Mouse (Mus musculus) MEL (cell line): ENCODE results near the gene Spatc1l. TPM values are rescaled to one million over a fixed set of nuclear protein-coding genes. Genes with fewer than 3 reads are reported as not detected.

Experiments used
- DNase-seq: peaks from one replicate; pipeline ENCODE4 v3.0.0; 2011; ENCODE audit warnings: low read depth, low spot score
- H3K27ac ChIP-seq: 2 replicates; pipeline ENCODE4 v1.5.1; 2012; ENCODE audit warnings: low read depth, mild to moderate bottlenecking, control low read depth, low read length, moderate library complexity; ENCODE audit not compliant: control insufficient read depth
- H3K27me3 ChIP-seq, 2 experiments: fragments of 150-350 bp in 1 of 2; sonication (generic) in 1 of 2; 2 replicates each; pipeline ENCODE4 v1.6.1; 2012; ENCODE audit warnings: low read length in 2 of 2, mild to moderate bottlenecking in 2 of 2, improper control_type of control experiment in 1 of 2, moderate library complexity in 1 of 2; ENCODE audit not compliant: insufficient read depth in 2 of 2, control insufficient read depth in 1 of 2
- H3K36me3 ChIP-seq, 2 experiments: 2 replicates each; pipeline ENCODE4 v1.6.1; 2012 to 2014; ENCODE audit warnings: low read length in 2 of 2, improper control_type of control experiment in 1 of 2, inconsistent platforms in 1 of 2, mild to moderate bottlenecking in 1 of 2; ENCODE audit not compliant: insufficient read depth in 2 of 2, control insufficient read depth in 1 of 2
- H3K4me1 ChIP-seq, 2 experiments: fragments of 150-350 bp in 1 of 2; sonication (generic) in 1 of 2; 2 replicates each; pipeline ENCODE4 v1.6.1; 2012; ENCODE audit warnings: low read length in 2 of 2, improper control_type of control experiment in 1 of 2, mild to moderate bottlenecking in 1 of 2; ENCODE audit not compliant: insufficient read depth in 2 of 2, control insufficient read depth in 1 of 2
- H3K4me3 ChIP-seq, 2 experiments: fragments of 150-350 bp in 1 of 2; sonication (generic) in 1 of 2; 2 replicates each; pipeline ENCODE4 v1.5.1; 2012; ENCODE audit warnings: low read depth in 2 of 2, low read length in 2 of 2, mild to moderate bottlenecking in 2 of 2, moderate library complexity in 2 of 2, control low read depth in 1 of 2, improper control_type of control experiment in 1 of 2; ENCODE audit not compliant: control insufficient read depth in 1 of 2, insufficient read depth in 1 of 2
- H3K79me2 ChIP-seq: 2 replicates; pipeline ENCODE4 v1.6.1; 2012; ENCODE audit warnings: mild to moderate bottlenecking, low read length, moderate library complexity; ENCODE audit not compliant: control insufficient read depth, poor library complexity, insufficient read depth
- H3K9ac ChIP-seq: 2 replicates; pipeline ENCODE4 v1.6.1; 2012; ENCODE audit warnings: low read depth, mild to moderate bottlenecking, control low read depth, low read length, moderate library complexity; ENCODE audit not compliant: control insufficient read depth, poor library complexity, severe bottlenecking
- H3K9me3 ChIP-seq: fragments of 150-350 bp; sonication (generic); replicated peaks from 2 replicates; pipeline ENCODE4 v1.6.1; 2012; ENCODE audit warnings: mild to moderate bottlenecking, low read length, improper control_type of control experiment, moderate library complexity; ENCODE audit not compliant: insufficient read depth
- BHLHE40 ChIP-seq: IDR thresholded peaks from 2 replicates; pipeline ENCODE4 v1.6.1; 2012; ENCODE audit warnings: low read depth, mild to moderate bottlenecking, inconsistent platforms, low read length, improper control_type of control experiment, borderline replicate concordance
- CHD2 ChIP-seq: IDR thresholded peaks from 2 replicates; pipeline ENCODE4 v1.6.1; 2011; ENCODE audit warnings: low read length, improper control_type of control experiment
- ETS1 ChIP-seq: IDR thresholded peaks from 2 replicates; pipeline ENCODE4 v1.6.1; 2012; ENCODE audit warnings: low read depth, mild to moderate bottlenecking, inconsistent platforms, low read length, improper control_type of control experiment, moderate library complexity
- GATA1 ChIP-seq: IDR thresholded peaks from 2 replicates; pipeline ENCODE4 v1.6.1; 2011; ENCODE audit warnings: low read depth, low read length, improper control_type of control experiment
- MAFK ChIP-seq: IDR thresholded peaks from 2 replicates; pipeline ENCODE4 v1.6.1; 2011; ENCODE audit warnings: low read depth, mild to moderate bottlenecking, low read length, improper control_type of control experiment, borderline replicate concordance
- MAZ ChIP-seq: IDR thresholded peaks from 2 replicates; pipeline ENCODE4 v1.6.1; 2012; ENCODE audit warnings: low read depth, mild to moderate bottlenecking, inconsistent platforms, low read length, improper control_type of control experiment
- MXI1 ChIP-seq: IDR thresholded peaks from 2 replicates; pipeline ENCODE4 v1.6.1; 2011; ENCODE audit warnings: mild to moderate bottlenecking, low read depth, low read length, improper control_type of control experiment
- MYB ChIP-seq: IDR thresholded peaks from 2 replicates; pipeline ENCODE4 v1.6.1; 2011; ENCODE audit warnings: mild to moderate bottlenecking, low read depth, low read length, improper control_type of control experiment
- POLR2A ChIP-seq, 2 experiments: IDR thresholded peaks; 2 replicates each; pipeline ENCODE4 v1.6.1; 2011 to 2012; ENCODE audit warnings: low read length in 2 of 2, mild to moderate bottlenecking in 2 of 2, control low read depth in 1 of 2, improper control_type of control experiment in 1 of 2, low read depth in 1 of 2, moderate library complexity in 1 of 2; ENCODE audit not compliant: control insufficient read depth in 1 of 2, insufficient read depth in 1 of 2, poor library complexity in 1 of 2
- POLR2AphosphoS5 ChIP-seq: IDR thresholded peaks from 2 replicates; pipeline ENCODE4 v1.6.1; 2012; ENCODE audit warnings: low read depth, borderline replicate concordance, mild to moderate bottlenecking, inconsistent platforms, low read length, moderate library complexity, mixed read lengths
- SIN3A ChIP-seq: IDR thresholded peaks from 2 replicates; pipeline ENCODE4 v1.6.1; 2012; ENCODE audit warnings: low read length, improper control_type of control experiment, inconsistent platforms
- SMC3 ChIP-seq: IDR thresholded peaks from 2 replicates; pipeline ENCODE4 v1.6.1; 2011; ENCODE audit warnings: low read depth, low read length, improper control_type of control experiment
- TAL1 ChIP-seq: IDR thresholded peaks from 2 replicates; pipeline ENCODE4 v1.6.1; 2012; ENCODE audit warnings: mild to moderate bottlenecking, inconsistent platforms, low read length, moderate library complexity, mixed read lengths
- TBP ChIP-seq: IDR thresholded peaks from 2 replicates; pipeline ENCODE4 v1.8.0; 2011; ENCODE audit warnings: low read depth, low read length, improper control_type of control experiment
- UBTF ChIP-seq: IDR thresholded peaks from 2 replicates; pipeline ENCODE4 v1.6.1; 2012; ENCODE audit warnings: low read depth, mild to moderate bottlenecking, inconsistent platforms, low read length, improper control_type of control experiment, moderate library complexity, borderline replicate concordance; ENCODE audit not compliant: insufficient read depth
- USF1 ChIP-seq: IDR thresholded peaks from 2 replicates; pipeline ENCODE4 v1.6.1; 2014; ENCODE audit warnings: low read depth, mild to moderate bottlenecking, inconsistent platforms, low read length, improper control_type of control experiment, moderate library complexity
- ZC3H11A ChIP-seq: IDR thresholded peaks from 2 replicates; pipeline ENCODE4 v1.6.1; 2012; ENCODE audit warnings: low read depth, mild to moderate bottlenecking, inconsistent platforms, low read length, improper control_type of control experiment
- ZKSCAN1 ChIP-seq: IDR thresholded peaks from 2 replicates; pipeline ENCODE4 v1.6.1; 2012; ENCODE audit warnings: low read depth, mild to moderate bottlenecking, inconsistent platforms, low read length, improper control_type of control experiment, moderate library complexity
- ZMIZ1 ChIP-seq: IDR thresholded peaks from 2 replicates; pipeline ENCODE4 v1.6.1; 2012; ENCODE audit warnings: low read depth, mild to moderate bottlenecking, inconsistent platforms, low read length, improper control_type of control experiment, moderate library complexity
- ZNF384 ChIP-seq: IDR thresholded peaks from 2 replicates; pipeline ENCODE4 v1.6.1; 2012; ENCODE audit warnings: low read depth, mild to moderate bottlenecking, inconsistent platforms, low read length, improper control_type of control experiment
- polyA plus RNA-seq, 2 experiments: library from polyadenylated mRNA; stranded (reverse) in 1 of 2; unstranded in 1 of 2; fragments of >175 nt in 1 of 2; fragments of >200 nt in 1 of 2; gene quantifications; 2 replicates each; pipeline versions ENCODE4 v1.2.1 to v1.2.4; 2012; ENCODE audit warnings: low replicate concordance in 2 of 2, low read depth in 1 of 2; ENCODE audit not compliant: insufficient read length in 2 of 2, insufficient read depth in 1 of 2, missing spikeins in 1 of 2
- total RNA-seq: library from RNA; depleted of rRNA; stranded (reverse); fragments of 300-350 nt; gene quantifications from 2 replicates; pipeline ENCODE4 v1.2.3, GENCODE M21; 2012

The Spatc1l gene
- total and polyA plus RNA-seq, 3 experiments, result not detected

DNA sequence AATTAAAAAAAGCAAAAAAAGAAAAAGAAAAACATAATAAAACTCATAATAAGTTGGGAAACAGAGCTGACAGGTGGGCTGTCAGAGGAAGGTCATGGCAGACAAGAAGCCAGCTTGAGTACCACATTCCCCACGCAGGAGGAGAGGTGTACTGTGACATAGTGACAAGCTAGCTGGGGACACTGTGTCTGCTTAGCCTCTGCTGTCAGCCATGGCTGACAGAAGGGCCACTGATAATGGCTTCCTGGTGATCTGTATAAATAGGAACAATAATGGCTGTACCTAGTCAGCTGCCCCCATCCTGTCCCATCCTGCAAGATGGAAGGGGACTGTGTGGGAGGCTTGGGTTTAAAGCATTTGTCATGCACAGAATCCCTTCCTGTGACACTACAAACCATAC is 24.1 kb downstream of the Spatc1l start:
- Histone ChIP-seq H3K27ac (no peak overlapping the region), H3K79me2 (no peaks in the 10 kb centered on the region), H3K36me3 (no peaks in the 10 kb centered on the region), H3K9ac (no peak overlapping the region), H3K4me1 (no peaks in the 10 kb centered on the region), H3K4me3 (no peak overlapping the region), H3K27me3 (no peaks in the 10 kb centered on the region; a peak in 1 of 4 replicates), H3K9me3 (no peaks in the 10 kb centered on the region)
- no peak for DNase-seq
- no peak for TF ChIP-seq ZMIZ1
- TF ChIP-seq CHD2, result no peak
- TF ChIP-seq TBP, result no peak
- TF ChIP-seq UBTF, result no peak
- no peak for TF ChIP-seq SMC3
- TF ChIP-seq USF1, result no peak
- no peak for TF ChIP-seq MXI1
- TF ChIP-seq ZKSCAN1, result no peak
- TF ChIP-seq MAFK, result no peak
- TF ChIP-seq ETS1, result no peak
- no peak for TF ChIP-seq GATA1
- TF ChIP-seq POLR2AphosphoS5, result no peak
- TF ChIP-seq MYB, result no peak
- no peak for TF ChIP-seq SIN3A
- no peak for TF ChIP-seq ZNF384
- TF ChIP-seq TAL1, result no peak
- no peak for TF ChIP-seq POLR2A (IDR thresholded peaks at IDR 0.05; ENCODE audit: control insufficient read depth in 1 of 2, insufficient read depth in 1 of 2, low read depth in 1 of 2, low read length in 2 of 2, poor library complexity in 1 of 2)
- no peak for TF ChIP-seq MAZ

DNA sequence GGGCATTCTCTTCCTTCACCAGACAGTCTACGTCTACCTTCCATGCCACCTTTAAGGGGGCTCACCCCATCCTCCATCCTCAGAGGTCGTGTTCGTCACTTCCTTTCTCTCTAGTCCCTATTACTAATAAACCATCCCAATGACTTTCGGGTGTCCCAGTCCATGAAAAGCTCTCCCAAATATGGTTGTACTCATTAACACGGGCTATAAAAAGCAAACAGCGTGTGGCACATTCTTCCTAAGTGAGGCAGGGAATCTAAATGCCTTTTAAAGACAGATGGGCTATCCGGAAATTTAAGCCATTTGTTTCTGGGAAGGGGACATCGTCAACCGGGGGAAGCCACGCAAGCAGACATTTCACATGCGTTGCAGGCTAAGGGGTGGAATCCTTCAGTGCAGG is 28.1 kb downstream of the Spatc1l start:
- no peaks in the 10 kb centered on the region for H3K9me3 ChIP-seq
- TF ChIP-seq USF1 (no peak), BHLHE40 (no peak), ZC3H11A (no peak), GATA1 (no peak)
- TF ChIP-seq, all 39 proteins: peak for 0
- H3K27ac ChIP-seq, result no peak overlapping the region
- no peaks in the 10 kb centered on the region; a peak in 1 of 4 replicates for H3K27me3 ChIP-seq
- H3K36me3 ChIP-seq, result no peaks in the 10 kb centered on the region
- H3K9ac ChIP-seq, result no peak overlapping the region
- H3K79me2 ChIP-seq, result no peaks in the 10 kb centered on the region
- H3K4me1 ChIP-seq, result no peaks in the 10 kb centered on the region
- DNase-seq, result no peak
- H3K4me3 ChIP-seq, result no peak overlapping the region
